Mouse (Mus musculus): Measurements from ENCODE around the gene Yeats2. TPM values are rescaled to one million over a fixed set of nuclear protein-coding genes. Genes with fewer than 3 reads are reported as not detected.
"Not testable (repeated sequence)": the region's sequence is repeated elsewhere in the genome, so short reads cannot be mapped to it uniquely, and the experiment has no call there.

Yeats2 gene
- total and polyA plus RNA-seq, 2 experiments from 2014 or later: 11.4 to 48.6 TPM

- H3K9ac ChIP-seq (replicated peaks; ENCODE audit: low read length): no peak overlapping the region
- H3K36me3 ChIP-seq (ENCODE audit: insufficient read depth, low read length): peaks cover 32% of the 10 kb centered on the region
- H3K27ac ChIP-seq: no peak overlapping the region
- H3K4me2 ChIP-seq (ENCODE audit: low read depth, low read length): no peak overlapping the region
- H3K4me3 ChIP-seq (ENCODE audit: low read length): no peak overlapping the region
- peaks cover 10% of the 10 kb centered on the region; the same call in 1 of the 2 replicates for H3K9me3 ChIP-seq (ENCODE audit: low read length)
- TF ChIP-seq CTCF (IDR thresholded peaks at IDR 0.05; ENCODE audit: low read depth): no peak
- ATAC-seq: no peak
- 92% methylated on average over 8 of the region's 8 CpGs for WGBS
- no peaks in the 10 kb centered on the region for H3K27me3 ChIP-seq (ENCODE audit: insufficient read depth, low read length)
- no peak for DNase-seq (ENCODE audit: low spot score)
- no peaks in the 10 kb centered on the region for H3K4me1 ChIP-seq (ENCODE audit: insufficient read depth, low read length)
These were observed 33.9 kb upstream of the Yeats2 start for GRCm38 (mm10) chr16:20106996-20107395.

GRCm38 (mm10) chr16:20108961-20109360 lies 31.9 kb upstream of the Yeats2 start:
- Histone ChIP-seq H3K36me3 (ENCODE audit: insufficient read depth, low read length) (peaks cover 30% of the 10 kb centered on the region), H3K9me3 (ENCODE audit: low read length) (peaks cover 6% of the 10 kb centered on the region; the same call in 1 of the 2 replicates), H3K4me2 (ENCODE audit: low read depth, low read length) (no peak overlapping the region), H3K9ac (replicated peaks; ENCODE audit: low read length) (no peak overlapping the region), H3K4me1 (ENCODE audit: insufficient read depth, low read length) (no peaks in the 10 kb centered on the region), H3K27ac (no peak overlapping the region), H3K27me3 (ENCODE audit: insufficient read depth, low read length) (no peaks in the 10 kb centered on the region), H3K4me3 (ENCODE audit: low read length) (no peak overlapping the region)
- WGBS: 99% methylated on average over 6 of the region's 6 CpGs
- peak; percentile 29; the same call in 1 of the 2 replicates for TF ChIP-seq CTCF (IDR thresholded peaks at IDR 0.05; ENCODE audit: low read depth)
- ATAC-seq (no peak), DNase-seq (ENCODE audit: low spot score) (no peak)

DNA sequence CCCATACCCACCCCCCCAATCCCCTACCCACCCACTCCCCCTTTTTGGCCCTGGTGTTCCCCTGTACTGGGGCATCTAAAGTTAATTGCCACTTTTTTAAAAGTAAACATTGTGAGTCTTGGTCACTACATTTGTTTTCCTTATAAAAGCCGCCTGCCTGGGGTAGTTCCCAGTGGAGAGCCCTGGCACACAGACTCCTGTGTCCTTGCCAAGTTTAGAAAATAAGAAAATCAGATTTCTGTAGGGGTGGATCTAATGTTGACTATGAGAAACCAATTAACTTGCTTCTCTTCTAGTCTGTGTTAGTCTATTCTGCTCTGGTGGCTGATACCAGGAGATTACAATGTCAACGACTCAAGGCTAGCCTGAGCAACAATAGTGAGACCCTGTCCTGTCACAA lies 28.2 kb upstream of the Yeats2 start:
- Histone ChIP-seq H3K4me3 (ENCODE audit: low read length) (no peak overlapping the region), H3K4me2 (ENCODE audit: low read depth, low read length) (no peak overlapping the region), H3K27ac (no peak overlapping the region), H3K27me3 (ENCODE audit: insufficient read depth, low read length) (no peaks in the 10 kb centered on the region), H3K9ac (replicated peaks; ENCODE audit: low read length) (no peak overlapping the region), H3K4me1 (ENCODE audit: insufficient read depth, low read length) (no peaks in the 10 kb centered on the region), H3K36me3 (ENCODE audit: insufficient read depth, low read length) (peaks cover 26% of the 10 kb centered on the region), H3K9me3 (ENCODE audit: low read length) (no peaks in the 10 kb centered on the region)
- WGBS: 42% methylated on average over 2 of the region's 2 CpGs
- no peak for ATAC-seq
- no peak for TF ChIP-seq CTCF (IDR thresholded peaks at IDR 0.05; ENCODE audit: low read depth)
- DNase-seq (ENCODE audit: low spot score): peak; percentile 7

DNA sequence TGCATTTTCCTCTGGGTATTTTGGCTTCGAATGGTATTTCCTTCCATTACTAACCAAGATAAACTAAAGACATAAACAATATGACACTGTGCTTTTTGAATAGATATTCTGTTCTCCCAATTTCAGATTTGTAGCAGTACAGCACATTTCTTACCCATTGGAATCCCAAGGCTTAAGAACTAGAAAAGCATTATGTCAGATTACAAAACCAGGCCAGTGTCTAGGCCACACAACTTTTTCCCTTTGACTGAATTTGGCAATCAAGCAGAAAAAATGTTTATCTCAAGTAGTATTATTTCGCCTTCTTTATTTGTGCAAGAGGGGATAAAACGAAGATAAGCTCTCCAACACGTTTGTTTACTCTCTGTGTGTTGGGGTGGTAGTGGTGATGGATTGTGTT lies 24.8 kb upstream of the Yeats2 start:
- Histone ChIP-seq H3K36me3 (ENCODE audit: insufficient read depth, low read length) (peaks cover 22% of the 10 kb centered on the region; the same call in 1 of the 2 replicates), H3K4me1 (ENCODE audit: insufficient read depth, low read length) (no peaks in the 10 kb centered on the region), H3K9ac (replicated peaks; ENCODE audit: low read length) (no peak overlapping the region), H3K4me3 (ENCODE audit: low read length) (no peak overlapping the region), H3K4me2 (ENCODE audit: low read depth, low read length) (no peak overlapping the region), H3K9me3 (ENCODE audit: low read length) (no peaks in the 10 kb centered on the region), H3K27ac (no peak overlapping the region), H3K27me3 (ENCODE audit: insufficient read depth, low read length) (no peaks in the 10 kb centered on the region)
- DNase-seq (ENCODE audit: low spot score): no peak
- WGBS: 83% methylated on average over 4 of the region's 4 CpGs
- no peak for TF ChIP-seq CTCF (IDR thresholded peaks at IDR 0.05; ENCODE audit: low read depth)
- ATAC-seq: no peak

DNA sequence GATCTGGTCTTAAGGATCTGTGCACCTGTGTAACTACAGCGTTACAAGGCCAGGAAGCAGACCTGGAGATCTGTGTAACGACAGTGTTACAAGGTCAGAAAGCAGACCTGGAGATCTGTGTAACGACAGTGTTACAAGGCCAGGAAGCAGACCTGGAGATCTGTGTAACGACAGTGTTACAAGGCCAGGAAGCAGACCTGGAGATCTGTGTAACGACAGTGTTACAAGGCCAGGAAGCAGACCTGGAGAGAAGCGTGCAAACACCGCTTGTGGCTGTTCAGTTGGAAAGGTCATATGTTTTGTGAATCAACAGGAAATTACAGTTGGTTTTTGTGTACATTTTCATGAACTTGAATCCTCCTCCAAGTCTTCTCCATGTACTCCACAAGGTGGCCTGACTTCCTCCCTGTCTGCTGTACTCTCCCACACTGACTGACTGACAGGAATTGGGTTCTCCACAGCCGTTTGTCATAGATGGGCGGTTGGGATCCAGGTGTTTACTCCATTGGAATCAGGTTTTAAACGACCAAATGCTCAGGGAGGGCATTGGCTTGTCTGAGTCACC lies 14.5 kb upstream of the Yeats2 start:
- H3K27me3 ChIP-seq (ENCODE audit: insufficient read depth, low read length); DNase-seq (ENCODE audit: low spot score); H3K9ac ChIP-seq (replicated peaks; ENCODE audit: low read length); H3K27ac ChIP-seq; H3K4me3 ChIP-seq (ENCODE audit: low read length); H3K4me1 ChIP-seq (ENCODE audit: insufficient read depth, low read length); ATAC-seq; H3K9me3 ChIP-seq (ENCODE audit: low read length); H3K4me2 ChIP-seq (ENCODE audit: low read depth, low read length): not testable (repeated sequence)
- peaks cover 31% of the 10 kb centered on the region for H3K36me3 ChIP-seq (ENCODE audit: insufficient read depth, low read length)
- WGBS: 89% methylated on average over 10 of the region's 10 CpGs

DNA sequence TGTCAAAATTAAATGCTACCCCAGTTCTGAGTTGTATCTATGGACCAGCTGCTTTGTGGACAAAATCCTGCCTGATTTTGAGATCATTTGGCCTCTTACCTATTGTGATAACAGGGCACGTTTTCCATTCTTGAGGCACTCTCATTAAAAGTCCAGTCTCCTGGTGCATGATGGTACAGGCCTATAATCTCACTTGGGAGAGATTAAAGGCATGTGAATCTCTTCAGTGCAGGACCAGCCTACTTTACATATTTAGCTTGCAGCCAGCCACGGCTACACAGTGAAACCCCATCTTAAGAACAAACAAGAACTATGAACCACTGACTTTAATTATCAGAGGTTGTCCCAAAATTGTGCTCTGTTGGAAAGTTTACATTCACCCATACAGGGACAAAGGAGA lies 10.5 kb upstream of the Yeats2 start:
- Histone ChIP-seq H3K36me3 (ENCODE audit: insufficient read depth, low read length) (peaks cover 15% of the 10 kb centered on the region), H3K27me3 (ENCODE audit: insufficient read depth, low read length) (no peaks in the 10 kb centered on the region), H3K9ac (replicated peaks; ENCODE audit: low read length) (no peak overlapping the region), H3K27ac (no peak overlapping the region), H3K4me1 (ENCODE audit: insufficient read depth, low read length) (no peaks in the 10 kb centered on the region), H3K9me3 (ENCODE audit: low read length) (no peaks in the 10 kb centered on the region), H3K4me3 (ENCODE audit: low read length) (no peak overlapping the region), H3K4me2 (ENCODE audit: low read depth, low read length) (no peak overlapping the region)
- no peak for TF ChIP-seq CTCF (IDR thresholded peaks at IDR 0.05; ENCODE audit: low read depth)
- DNase-seq (ENCODE audit: low spot score) (no peak), ATAC-seq (no peak)
- 71% methylated on average over 2 of the region's 2 CpGs for WGBS

DNA sequence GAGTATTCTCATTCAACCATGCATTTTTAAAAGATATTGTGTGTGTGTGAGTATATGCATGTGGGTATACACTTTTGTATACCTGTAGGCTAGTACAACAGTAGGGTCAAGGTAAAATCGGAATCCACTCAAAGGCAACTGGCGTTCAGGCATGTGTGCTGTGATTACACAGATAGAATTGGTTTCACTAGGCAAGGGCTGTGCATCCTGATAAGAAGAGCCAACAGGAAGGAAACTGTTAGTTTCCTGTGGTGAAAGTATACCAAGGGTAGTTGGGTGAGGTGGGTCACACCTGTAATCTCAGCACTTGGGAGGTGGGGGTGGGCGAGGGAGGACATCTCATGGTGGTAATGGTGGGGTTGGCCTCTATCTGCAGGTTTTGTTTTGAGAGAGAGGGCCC lies 3.7 kb downstream of the Yeats2 start:
- no peak for TF ChIP-seq CTCF (IDR thresholded peaks at IDR 0.05; ENCODE audit: low read depth)
- Histone ChIP-seq H3K27me3 (ENCODE audit: insufficient read depth, low read length) (no peaks in the 10 kb centered on the region), H3K9ac (replicated peaks; ENCODE audit: low read length) (no peak overlapping the region), H3K9me3 (ENCODE audit: low read length) (no peaks in the 10 kb centered on the region), H3K4me2 (ENCODE audit: low read depth, low read length) (no peak overlapping the region), H3K4me1 (ENCODE audit: insufficient read depth, low read length) (peaks cover 7% of the 10 kb centered on the region), H3K4me3 (ENCODE audit: low read length) (no peak overlapping the region), H3K36me3 (ENCODE audit: insufficient read depth, low read length) (no peaks in the 10 kb centered on the region), H3K27ac (no peak overlapping the region)
- DNase-seq (ENCODE audit: low spot score) (no peak), ATAC-seq (no peak)
- WGBS: 97% methylated on average over 3 of the region's 3 CpGs
